Mouse (Mus musculus) bone marrow macrophage, adult 2 months (primary cell): ENCODE data around the gene Noct. TPM values are rescaled to one million over a fixed set of nuclear protein-coding genes. Genes with fewer than 3 reads are reported as not detected.

Source experiments
- H3K27ac ChIP-seq: 2 replicates; pipeline ENCODE4 v1.5.1; 2012; ENCODE audit warnings: low read depth, low read length; ENCODE audit not compliant: insufficient read depth
- H3K4me1 ChIP-seq: 2 replicates; pipeline ENCODE4 v1.6.1; 2012; ENCODE audit warnings: low read length; ENCODE audit not compliant: control insufficient read depth, insufficient read depth
- H3K4me3 ChIP-seq: 2 replicates; pipeline ENCODE4 v1.5.1; 2012; ENCODE audit warnings: mild to moderate bottlenecking, low read length, moderate library complexity; ENCODE audit not compliant: insufficient read depth
- CTCF ChIP-seq: IDR thresholded peaks from 2 replicates; pipeline ENCODE4 v1.5.1; 2012; ENCODE audit warnings: low read depth, mild to moderate bottlenecking, low read length, moderate library complexity
- POLR2A ChIP-seq: IDR thresholded peaks from 2 replicates; pipeline ENCODE4 v1.6.1; 2012; ENCODE audit warnings: mild to moderate bottlenecking, low read depth, low read length, borderline replicate concordance
- polyA plus RNA-seq: library from polyadenylated mRNA; stranded (reverse); fragments of >200 nt; gene quantifications from 2 replicates; pipeline ENCODE4 v1.2.4, GENCODE M21; 2012; ENCODE audit not compliant: missing spikeins, insufficient read depth, insufficient read length

Noct gene
- polyA plus RNA-seq, 1 experiment: 8.3 TPM

DNA sequence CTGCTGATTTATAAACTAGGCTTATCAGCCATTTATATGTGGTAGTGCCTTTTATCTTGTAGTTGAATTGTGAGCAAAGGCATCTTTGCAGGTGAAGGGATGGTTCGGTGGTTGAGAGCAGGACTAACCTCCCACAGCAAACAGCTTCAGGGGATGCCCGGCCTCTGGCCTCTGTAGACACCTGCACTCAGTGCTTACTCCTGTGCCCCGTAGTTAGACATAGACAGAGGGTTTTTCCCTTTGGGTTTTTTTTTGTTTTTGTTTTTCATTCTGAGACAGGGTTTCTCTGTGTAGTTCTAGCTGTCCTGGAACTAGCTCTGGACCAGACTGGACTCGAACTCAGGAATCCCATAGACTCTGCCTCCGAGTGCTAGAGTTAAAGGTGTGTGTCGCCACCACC is 24.4 kb downstream of the Noct start:
- Histone ChIP-seq H3K4me3 (no peak overlapping the region), H3K4me1 (no peaks in the 10 kb centered on the region), H3K27ac (no peak overlapping the region)
- no peak for TF ChIP-seq CTCF
- TF ChIP-seq POLR2A: no peak

DNA sequence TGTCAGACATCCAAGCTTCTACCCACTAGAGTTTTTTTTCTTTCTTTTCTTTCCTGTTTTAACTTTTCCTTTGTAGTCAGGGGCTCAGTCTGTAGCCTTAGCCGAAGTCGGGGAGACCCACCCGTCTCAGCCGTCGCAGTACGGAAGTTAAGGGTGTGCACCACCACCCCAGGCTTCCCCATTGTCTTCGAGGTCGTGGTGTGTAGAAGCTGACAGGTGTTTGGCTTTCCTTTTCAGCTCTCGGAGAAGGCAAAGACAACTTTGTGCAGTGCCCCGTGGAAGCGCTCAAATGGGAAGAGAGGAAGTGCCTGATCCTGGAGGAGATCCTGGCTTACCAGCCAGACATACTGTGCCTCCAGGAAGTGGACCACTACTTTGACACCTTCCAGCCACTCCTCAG is 25.2 kb downstream of the Noct start:
- H3K27ac ChIP-seq: no peak overlapping the region
- TF ChIP-seq POLR2A (no peak), CTCF (no peak)
- H3K4me1 ChIP-seq: no peaks in the 10 kb centered on the region
- H3K4me3 ChIP-seq: no peak overlapping the region

DNA sequence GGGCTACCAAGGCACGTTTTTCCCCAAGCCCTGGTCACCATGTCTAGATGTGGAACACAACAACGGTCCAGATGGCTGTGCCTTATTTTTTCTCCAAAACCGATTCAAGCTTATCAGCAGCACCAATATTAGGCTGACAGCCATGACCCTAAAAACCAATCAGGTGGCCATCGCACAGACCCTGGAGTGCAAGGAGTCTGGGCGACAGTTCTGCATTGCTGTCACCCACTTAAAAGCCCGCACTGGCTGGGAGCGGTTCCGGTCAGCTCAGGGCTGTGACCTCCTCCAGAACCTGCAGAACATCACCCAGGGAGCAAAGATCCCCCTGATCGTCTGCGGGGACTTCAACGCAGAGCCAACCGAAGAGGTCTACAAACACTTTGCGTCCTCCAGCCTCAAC is 25.6 kb downstream of the Noct start:
- Histone ChIP-seq H3K4me3 (no peak overlapping the region), H3K4me1 (no peaks in the 10 kb centered on the region), H3K27ac (no peak overlapping the region)
- TF ChIP-seq POLR2A: no peak
- no peak for TF ChIP-seq CTCF

DNA sequence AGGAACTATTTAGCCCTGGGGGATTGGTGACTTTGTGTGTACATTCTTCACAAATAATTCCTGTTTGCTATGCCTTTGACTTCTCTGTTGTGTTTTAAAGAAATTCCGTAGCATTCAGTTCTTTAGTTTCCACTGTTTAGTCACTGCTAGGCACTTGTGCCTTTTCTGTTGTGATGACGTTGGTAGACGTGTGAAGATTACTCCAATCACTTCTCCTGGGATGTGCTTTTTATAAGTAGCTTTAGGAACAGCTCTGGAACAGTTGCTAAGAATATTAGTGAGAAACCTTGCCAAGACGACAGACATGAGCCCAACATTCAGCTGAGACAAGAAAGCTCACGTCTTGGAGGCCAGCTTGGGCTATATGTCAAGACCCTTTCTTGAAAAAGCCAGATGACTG is 26.8 kb downstream of the Noct start:
- TF ChIP-seq CTCF (no peak), POLR2A (no peak)
- H3K4me3 ChIP-seq: no peak overlapping the region
- H3K27ac ChIP-seq: no peak overlapping the region
- H3K4me1 ChIP-seq: no peaks in the 10 kb centered on the region

DNA sequence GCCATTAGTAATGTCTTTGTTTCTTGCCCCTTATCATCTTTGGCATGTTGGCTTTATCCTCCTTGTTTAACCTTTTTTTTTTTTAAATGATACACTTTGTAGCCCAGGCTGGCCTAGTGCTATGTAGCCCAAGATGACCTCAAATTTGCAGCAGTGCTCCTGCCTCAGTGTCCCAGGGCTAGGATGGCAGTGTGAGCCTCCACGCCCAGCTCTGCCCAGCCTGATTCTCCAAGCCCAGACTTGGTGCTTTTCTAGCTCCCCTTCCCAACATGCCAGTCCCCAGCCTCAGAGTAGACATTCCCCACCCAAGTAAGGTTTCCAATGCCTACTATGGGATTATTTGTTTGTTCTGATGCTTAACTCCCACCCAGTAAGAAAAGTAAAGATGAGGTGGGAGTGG is 28.0 kb downstream of the Noct start:
- no peak overlapping the region for H3K27ac ChIP-seq
- TF ChIP-seq POLR2A (no peak), CTCF (no peak)
- H3K4me1 ChIP-seq: no peaks in the 10 kb centered on the region
- H3K4me3 ChIP-seq: no peak overlapping the region

DNA sequence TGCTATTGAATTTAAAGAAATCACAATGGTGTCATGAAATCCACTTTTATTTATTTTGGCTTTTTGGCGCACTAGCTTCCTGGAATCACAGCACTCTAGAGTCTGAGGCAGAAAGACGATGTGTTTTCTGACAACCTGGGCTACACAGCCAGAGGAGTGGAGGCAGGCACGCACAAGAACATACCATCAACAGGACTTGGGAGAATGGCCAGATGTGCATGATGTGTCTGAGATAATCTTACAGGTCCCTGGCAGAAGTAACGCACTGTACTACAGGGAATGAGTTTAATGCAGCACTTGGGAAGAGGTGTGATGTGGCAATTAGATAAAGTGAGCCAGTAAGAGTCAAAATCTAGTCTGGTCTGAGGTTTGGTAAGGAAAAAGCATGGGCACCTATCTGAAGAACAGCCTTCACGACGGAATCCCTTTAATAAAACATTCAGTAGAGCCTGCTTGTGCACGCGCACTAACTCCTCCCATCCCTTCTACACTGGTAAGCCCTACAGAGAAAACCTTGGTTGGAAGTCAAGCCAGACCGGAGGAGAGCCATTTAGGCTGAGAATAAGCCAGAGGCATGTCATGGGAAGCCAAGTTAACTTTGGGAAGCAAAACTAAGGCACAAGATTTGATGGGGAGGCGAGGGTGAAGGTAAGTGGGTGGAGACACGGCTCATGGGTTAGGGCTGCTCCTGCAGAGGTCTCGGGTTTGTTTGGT is 28.6 kb downstream of the Noct start:
- H3K4me1 ChIP-seq: no peaks in the 10 kb centered on the region
- no peak overlapping the region for H3K4me3 ChIP-seq
- no peak for TF ChIP-seq POLR2A
- TF ChIP-seq CTCF: no peak
- no peak overlapping the region for H3K27ac ChIP-seq

DNA sequence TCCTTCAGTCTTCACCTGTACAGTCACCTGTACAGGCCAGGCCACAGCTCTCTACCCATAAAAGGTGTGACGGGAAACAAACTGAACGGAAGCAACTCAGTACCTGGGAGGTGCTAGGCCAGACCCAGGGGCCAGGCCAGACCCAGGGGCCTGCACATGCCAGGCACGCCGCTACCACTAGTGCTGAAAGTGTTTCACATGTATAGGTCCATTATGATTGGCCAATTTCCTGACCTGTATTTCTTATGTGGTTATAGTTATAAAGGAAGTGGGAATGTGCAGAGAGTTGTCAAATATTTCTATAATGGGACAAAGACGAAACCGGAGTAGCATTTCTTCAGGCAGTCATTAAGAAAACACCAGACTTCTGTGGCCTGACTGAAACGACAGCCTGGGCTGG is 30.5 kb downstream of the Noct start:
- Histone ChIP-seq H3K4me3 (no peak overlapping the region), H3K27ac (no peak overlapping the region), H3K4me1 (no peaks in the 10 kb centered on the region)
- TF ChIP-seq POLR2A (no peak), CTCF (no peak)

DNA sequence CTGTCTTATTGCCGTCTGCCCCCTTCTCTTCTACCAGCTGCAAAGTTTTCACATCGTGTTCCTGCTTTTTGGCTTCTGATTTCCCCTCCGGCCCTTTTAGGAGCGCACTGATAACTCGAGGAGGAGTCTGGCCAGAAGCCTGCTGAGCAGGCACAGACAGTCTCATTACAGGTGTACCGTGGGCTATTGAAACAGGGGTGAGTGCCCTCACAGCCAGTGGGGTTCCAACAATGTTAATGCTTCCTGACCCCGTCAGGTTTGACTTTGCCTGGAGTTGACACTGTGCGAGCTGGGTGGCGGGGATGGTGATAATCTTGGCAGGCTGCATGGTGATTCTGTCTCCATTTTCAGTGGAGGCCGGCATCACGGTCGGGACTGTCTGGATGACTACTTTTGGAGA is 32.2 kb downstream of the Noct start:
- no peak for TF ChIP-seq CTCF
- no peak for TF ChIP-seq POLR2A
- Histone ChIP-seq H3K4me1 (no peaks in the 10 kb centered on the region), H3K27ac (no peak overlapping the region), H3K4me3 (no peak overlapping the region)

DNA sequence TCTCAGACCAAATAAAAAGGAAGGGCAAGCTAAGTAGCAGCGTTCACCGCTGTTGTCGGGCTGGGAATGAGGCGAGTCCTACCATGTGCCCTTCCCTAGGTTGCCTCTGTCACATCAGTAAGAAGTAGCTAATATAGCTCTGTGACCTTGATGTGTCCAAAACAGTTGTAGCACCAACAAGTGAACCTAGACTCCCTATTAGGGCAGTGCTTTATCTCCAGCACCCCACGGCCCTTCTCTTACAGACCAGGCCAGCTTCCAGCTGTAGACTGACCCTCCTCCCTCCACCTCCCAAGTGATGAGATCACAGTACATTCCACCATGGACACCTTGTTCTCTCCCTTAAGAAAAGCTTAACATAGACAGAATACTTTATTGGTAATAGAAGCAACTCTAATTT is 33.8 kb downstream of the Noct start:
- Histone ChIP-seq H3K4me3 (no peak overlapping the region), H3K4me1 (no peaks in the 10 kb centered on the region), H3K27ac (no peak overlapping the region)
- TF ChIP-seq CTCF (no peak), POLR2A (no peak)

DNA sequence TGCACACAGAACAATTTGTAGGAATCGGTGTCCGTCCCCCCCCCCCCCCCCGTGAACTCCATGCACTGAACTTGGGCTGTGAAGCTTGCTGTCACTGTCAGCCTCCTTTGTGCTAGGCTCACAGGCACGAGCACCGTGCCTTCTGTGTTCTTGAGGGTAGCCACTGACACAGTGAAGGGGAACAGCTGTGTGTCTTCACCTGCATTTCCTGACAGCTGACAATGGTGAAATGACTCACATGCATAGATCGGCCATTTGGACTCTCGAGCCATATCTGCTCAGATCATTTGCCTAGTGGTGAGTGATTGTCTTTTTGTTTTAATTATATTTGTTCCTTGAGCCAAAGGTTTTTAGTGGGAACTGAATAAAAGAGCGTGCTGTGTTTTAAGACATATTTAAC is 38.7 kb downstream of the Noct start:
- H3K4me1 ChIP-seq: peaks cover 9% of the 10 kb centered on the region
- no peak overlapping the region for H3K27ac ChIP-seq
- no peak overlapping the region for H3K4me3 ChIP-seq
- no peak for TF ChIP-seq CTCF
- no peak for TF ChIP-seq POLR2A

DNA sequence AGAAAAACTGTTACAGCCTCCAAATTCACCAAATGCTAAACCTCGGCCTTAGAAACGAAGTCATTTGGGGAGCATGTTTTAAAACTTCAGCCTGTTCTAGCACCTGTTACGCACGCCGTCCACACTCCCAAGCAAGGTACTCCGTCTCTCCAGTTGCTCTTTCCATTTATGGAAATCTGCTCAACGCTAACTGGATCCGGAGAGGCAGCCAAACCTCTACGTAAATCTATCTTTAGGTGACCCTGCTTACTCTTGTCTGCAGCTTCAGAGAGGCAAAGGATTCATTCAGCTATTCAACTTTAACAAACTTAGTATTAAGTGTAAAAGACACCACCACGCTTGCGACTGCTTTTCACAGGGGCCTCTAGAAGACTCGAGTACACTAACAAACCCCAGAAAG is 44.2 kb downstream of the Noct start:
- TF ChIP-seq CTCF: no peak
- no peak for TF ChIP-seq POLR2A
- Histone ChIP-seq H3K4me1 (peaks cover 28% of the 10 kb centered on the region), H3K27ac (no peak overlapping the region), H3K4me3 (no peak overlapping the region)
